Mouse (Mus musculus) heart, postnatal 4 days (tissue): ENCODE measurements around the gene Txndc12. TPM values are rescaled to one million over a fixed set of nuclear protein-coding genes. Genes with fewer than 3 reads are reported as not detected.

Experiments
- DNase-seq: peaks from one replicate; pipeline ENCODE4 v3.0.0; 2021
- total RNA-seq, 2 experiments: library from RNA; stranded (reverse); gene quantifications; 2 replicates each; pipeline ENCODE4 v1.2.3; 2021

Gene Txndc12
- 10 to 100 TPM; 83.3 to 86.4 TPM for total RNA-seq

- DNase-seq: peak; percentile 84
Observed at GRCm38 (mm10) chr4:108834115-108834970, at the start of gene Txndc12. TSS of gene Txndc12 (plus strand) at chr4:108834601.

DNA sequence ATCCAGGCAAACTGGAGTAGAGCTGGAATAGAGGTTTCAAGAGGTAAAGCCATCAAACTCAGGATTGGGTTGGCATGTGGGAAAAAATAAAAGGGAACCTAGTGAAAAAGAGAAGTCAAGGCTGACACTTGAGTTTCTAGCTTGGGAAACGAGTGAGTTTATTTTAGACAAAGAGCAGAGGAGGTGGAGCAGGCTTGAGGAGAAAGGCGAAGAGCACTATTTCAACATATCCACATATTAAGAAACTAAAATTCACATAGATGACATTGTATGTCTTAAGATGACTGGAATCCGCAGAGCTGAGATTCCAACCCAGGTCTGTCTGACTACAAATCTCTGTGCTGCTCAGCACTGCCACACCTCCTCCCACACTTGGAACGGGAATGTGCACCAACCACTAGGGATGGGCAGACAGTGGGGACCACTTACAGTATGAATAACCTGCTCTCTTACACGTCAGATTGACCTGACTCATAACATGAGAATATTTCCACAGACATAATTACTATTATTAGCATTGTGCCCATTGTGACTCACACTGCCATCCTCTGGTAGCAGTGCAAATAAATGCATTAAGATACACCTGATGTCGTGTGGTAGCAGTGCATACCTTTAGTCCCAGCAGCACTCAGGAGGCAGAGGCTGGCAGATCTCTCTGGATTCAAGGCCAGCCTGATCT, 45.0 kb upstream of the Txndc12 start:
- DNase-seq: no peak

DNA sequence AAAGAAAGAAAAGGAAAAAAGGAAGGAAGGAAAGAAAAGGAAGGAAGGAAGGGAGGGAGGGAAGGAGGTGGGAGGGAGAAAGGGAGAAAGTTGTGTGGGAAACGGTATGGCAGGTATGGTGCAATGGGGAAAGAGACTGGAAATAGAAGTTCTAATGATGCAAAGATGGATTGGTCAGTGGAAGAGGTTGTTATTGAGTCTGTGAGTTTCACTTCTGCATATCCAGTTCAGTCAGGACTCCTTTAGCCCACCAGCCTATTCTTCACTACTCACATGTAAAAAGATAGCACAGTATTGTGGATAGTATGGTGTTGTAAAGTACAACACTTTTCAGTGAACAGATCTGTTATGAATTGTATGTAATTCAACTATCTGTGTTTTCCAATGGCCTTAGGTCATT, 43.9 kb upstream of the Txndc12 start:
- no peak for DNase-seq

DNA sequence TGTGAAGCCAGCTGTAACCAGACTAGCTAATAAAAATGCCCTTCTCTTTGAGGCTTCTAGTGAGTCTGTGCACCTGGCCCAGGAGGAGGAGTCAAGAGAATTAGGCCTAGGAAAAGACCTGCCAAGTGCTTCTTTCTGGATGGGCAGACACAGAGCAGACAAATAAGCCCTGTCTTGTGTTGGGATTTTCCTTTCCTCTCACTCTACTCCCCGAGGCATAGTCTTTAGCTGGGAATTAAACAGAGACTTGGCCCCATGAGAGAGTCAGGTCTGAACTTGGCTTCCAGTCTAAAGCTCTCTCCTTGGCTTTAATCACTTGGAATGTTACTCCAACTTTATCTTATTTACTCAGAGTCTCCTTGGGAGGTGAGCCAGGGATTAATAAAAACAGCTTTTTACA, 40.5 kb upstream of the Txndc12 start:
- no peak for DNase-seq

- no peak for DNase-seq
Observed at GRCm38 (mm10) chr4:108796701-108797100, 37.7 kb upstream of the Txndc12 start.

DNA sequence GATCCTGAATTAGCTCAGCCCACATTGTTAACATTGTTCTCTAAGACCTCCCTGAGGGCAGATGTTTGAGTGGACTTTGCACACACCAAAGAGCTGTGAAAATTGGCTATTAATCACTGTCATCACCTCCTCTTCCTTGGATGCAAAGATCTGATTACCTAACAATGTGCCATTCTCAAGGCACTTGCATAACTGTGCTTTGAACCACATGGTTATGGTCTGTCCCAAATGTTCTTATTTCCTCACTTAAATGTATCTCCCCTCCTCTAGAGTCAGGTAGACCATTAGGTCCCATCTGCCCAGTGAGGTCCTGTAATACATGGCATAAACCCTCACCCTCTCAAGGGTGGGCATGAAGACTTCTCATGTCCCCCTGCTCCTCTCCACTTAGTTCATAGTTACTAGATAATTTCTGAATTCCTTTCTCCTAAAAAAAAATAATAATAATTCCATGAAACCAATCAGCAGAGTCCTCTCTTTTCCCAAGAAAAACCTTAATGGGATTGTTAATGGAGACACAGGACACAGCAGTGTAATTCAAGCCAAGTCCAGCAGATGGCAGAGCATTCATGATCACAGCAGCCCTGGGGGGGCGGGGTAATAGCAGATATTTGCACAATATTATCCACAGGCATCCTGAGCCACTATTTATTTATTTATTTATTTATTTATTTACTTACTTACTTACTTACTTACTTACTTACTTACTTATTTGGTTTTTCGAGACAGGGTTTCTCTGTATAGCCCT, 36.1 kb upstream of the Txndc12 start:
- peak; percentile 80 for DNase-seq

- no peak for DNase-seq
Observed at GRCm38 (mm10) chr4:108803535-108803934, 30.9 kb upstream of the Txndc12 start.

- no peak for DNase-seq
Observed at GRCm38 (mm10) chr4:108811142-108811541, 23.3 kb upstream of the Txndc12 start.

GRCm38 (mm10) chr4:108811550-108811949, 22.9 kb upstream of the Txndc12 start:
- DNase-seq: no peak

- DNase-seq: no peak
Observed at GRCm38 (mm10) chr4:108825677-108826076, 8.7 kb upstream of the Txndc12 start.

DNA sequence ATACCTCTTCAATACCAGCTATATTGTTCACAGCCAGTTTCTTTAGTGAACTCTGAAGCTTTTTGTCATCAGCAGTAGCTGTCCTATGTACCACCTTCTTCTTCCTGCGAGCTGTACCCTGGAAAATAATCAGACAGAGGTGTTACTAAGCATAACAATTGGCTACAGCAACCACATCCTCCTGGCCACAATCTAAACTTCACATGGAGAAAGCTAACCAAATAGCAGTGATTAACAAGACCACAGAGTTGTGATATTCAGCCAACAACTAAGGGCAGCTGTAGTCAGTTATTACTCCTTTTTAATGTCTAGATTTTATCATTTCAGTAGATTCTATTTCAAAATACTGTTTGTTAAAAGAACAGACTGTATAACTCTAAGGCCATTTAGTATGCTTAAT, 8.3 kb upstream of the Txndc12 start:
- DNase-seq: no peak

GRCm38 (mm10) chr4:108826643-108827042, 7.8 kb upstream of the Txndc12 start:
- DNase-seq: no peak

DNA sequence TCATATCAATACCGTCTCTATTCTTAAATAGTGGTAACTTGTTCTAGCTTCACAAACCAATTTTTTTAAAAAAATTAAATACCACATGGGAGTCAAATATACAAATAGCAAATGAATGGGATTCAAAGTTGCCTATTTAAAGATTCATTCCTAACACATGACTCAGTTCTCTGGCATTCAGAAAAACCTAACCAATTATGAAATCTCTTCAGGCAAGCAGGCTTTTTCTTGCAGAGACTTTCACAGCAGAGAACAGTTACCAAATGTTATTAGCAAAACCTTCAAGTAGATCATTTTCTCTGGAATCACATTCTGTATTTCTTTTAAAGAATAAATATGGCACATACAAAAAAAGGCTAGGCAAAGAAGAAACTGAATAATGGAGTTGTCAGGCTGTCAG, 3.7 kb upstream of the Txndc12 start:
- no peak for DNase-seq

- peak; percentile 91 for DNase-seq
Observed at GRCm38 (mm10) chr4:108832916-108833827, 1.2 kb upstream of the Txndc12 start, which contains the start of gene Btf3l4. TSS of gene Btf3l4 (minus strand) at chr4:108833614.

- DNase-seq: no peak
Observed at GRCm38 (mm10) chr4:108833828-108834114, 630 bp upstream of the Txndc12 start.

GRCm38 (mm10) chr4:108834971-108835311, 540 bp downstream of the Txndc12 start:
- DNase-seq: peak; percentile 32

- no peak for DNase-seq
Observed at GRCm38 (mm10) chr4:108835496-108835895, 1.1 kb downstream of the Txndc12 start.

DNA sequence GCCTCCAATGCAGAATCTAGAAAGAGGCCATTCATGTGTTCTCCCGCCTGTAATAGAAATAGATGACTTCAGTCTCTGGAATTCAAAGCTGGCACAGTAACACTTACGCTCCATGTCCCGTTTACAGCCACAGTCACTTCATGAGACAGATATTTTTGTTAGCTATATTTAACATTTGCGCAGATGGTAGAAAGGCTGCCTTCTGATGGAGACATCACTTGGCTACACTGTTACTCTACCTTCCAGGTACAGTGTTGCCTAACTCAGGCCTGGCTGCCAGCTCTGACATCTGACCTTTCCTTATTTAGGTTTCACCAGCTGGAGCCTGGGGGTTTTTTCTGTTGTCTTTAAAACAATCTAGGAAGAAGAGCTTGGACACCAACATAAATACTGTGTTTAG, 3.6 kb downstream of the Txndc12 start:
- peak; percentile 22 for DNase-seq

DNA sequence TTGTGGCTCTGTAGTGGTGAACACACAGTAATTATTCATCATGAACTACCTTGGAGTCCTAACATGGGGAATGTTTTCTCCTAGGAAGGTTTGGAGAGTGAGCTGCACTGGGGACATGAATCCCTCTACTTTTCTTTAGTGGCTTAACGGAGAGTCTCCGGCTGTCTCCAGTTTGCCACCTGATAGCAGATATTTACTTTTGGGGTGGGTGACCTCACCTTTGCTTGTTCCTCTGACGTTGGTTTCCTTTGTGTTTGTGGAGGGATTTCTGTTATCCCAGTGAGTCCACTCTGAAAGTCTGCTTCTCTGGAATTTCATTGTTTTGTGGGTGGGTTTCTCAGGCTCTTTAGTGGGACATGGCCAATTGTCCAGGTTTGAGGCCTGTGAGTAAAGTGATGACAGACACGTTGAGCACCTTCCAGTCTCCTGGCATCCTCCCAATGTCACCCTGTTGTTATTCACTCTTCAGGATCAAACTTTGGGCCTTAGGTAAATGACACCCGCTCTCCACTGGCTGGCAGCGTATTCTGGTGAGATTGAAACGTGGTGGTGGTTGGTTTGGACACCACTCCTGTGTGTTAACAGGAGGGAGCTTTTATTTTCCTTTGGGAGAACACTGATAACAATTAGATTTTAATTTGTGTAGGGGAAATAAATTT, 7.6 kb downstream of the Txndc12 start:
- DNase-seq: no peak

GRCm38 (mm10) chr4:108843336-108843735, 8.9 kb downstream of the Txndc12 start:
- DNase-seq: no peak

GRCm38 (mm10) chr4:108845824-108846569, 11.6 kb downstream of the Txndc12 start:
- no peak for DNase-seq
